Mouse (Mus musculus) left cerebral cortex, adult 2 months (tissue): ENCODE data around the gene Plxnb2. TPM values are rescaled to one million over a fixed set of nuclear protein-coding genes. Genes with fewer than 3 reads are reported as not detected.

ENCODE experiments used
- DNase-seq, 2 experiments: peaks; one replicate each; pipeline ENCODE4 v3.0.0; 2021 to 2022; ENCODE audit warnings: low spot score in 2 of 2, mixed read lengths in 1 of 2; ENCODE audit errors: extremely low spot score in 1 of 2
- H3K27ac ChIP-seq: fragments of 200-600 bp; 2 replicates; pipeline ENCODE4 v1.8.1; 2022
- H3K4me3 ChIP-seq: fragments of 200-600 bp; 2 replicates; pipeline ENCODE4 v1.8.1; 2022
- CTCF ChIP-seq: fragments of 200-600 bp; IDR thresholded peaks from 2 replicates; pipeline ENCODE4 v1.8.1; 2022; ENCODE audit warnings: antibody characterized with exemption, mild to moderate bottlenecking, moderate library complexity
- intact Hi-C: fragments of 180-260 bp; cut with DNase I; formaldehyde crosslinking; loops from one replicate; pipeline ENCODE4 v1.15.1; 2025
- total RNA-seq, 2 experiments: library from RNA; stranded (reverse); gene quantifications; 2 replicates each; pipeline ENCODE4 v1.2.3; 2021

The Plxnb2 gene
- total RNA-seq, 2 experiments from 2014 or later, result 49.4 to 53.3 TPM

GRCm38 (mm10) chr15:89178260-89178860, 2.2 kb downstream of the Plxnb2 start:
- no peak for TF ChIP-seq CTCF
- intact Hi-C loops, result no loop called here
- Histone ChIP-seq H3K27ac (peak overlapping the region; percentile 88; the same call in 1 of the 2 replicates), H3K4me3 (peak overlapping the region; percentile 69; the same call in 1 of the 2 replicates)
- DNase-seq, result no peak

GRCm38 (mm10) chr15:89177576-89178259, 2.9 kb downstream of the Plxnb2 start:
- DNase-seq, result no peak
- Histone ChIP-seq H3K27ac (peak overlapping the region; percentile 61), H3K4me3 (no peak overlapping the region)
- intact Hi-C loops, result no loop called here
- TF ChIP-seq CTCF, result no peak

- TF ChIP-seq CTCF, result no peak
- intact Hi-C loops, result no loop called here
- no peak overlapping the region for H3K4me3 ChIP-seq
- H3K27ac ChIP-seq, result peak overlapping the region; percentile 61
- DNase-seq, result peak; percentile 57
These were observed 3.5 kb downstream of the Plxnb2 start for GRCm38 (mm10) chr15:89177121-89177520.

- H3K27ac ChIP-seq, result no peak overlapping the region
- TF ChIP-seq CTCF, result no peak
- intact Hi-C loops, result no loop called here
- DNase-seq, result no peak
- H3K4me3 ChIP-seq, result no peak overlapping the region
These were observed 5.0 kb downstream of the Plxnb2 start for GRCm38 (mm10) chr15:89175411-89176155.

- intact Hi-C loops, result no loop called here
- Histone ChIP-seq H3K4me3 (no peak overlapping the region), H3K27ac (no peak overlapping the region)
- TF ChIP-seq CTCF, result no peak
- DNase-seq, result no peak
These were observed 5.7 kb downstream of the Plxnb2 start for GRCm38 (mm10) chr15:89174889-89175339.

GRCm38 (mm10) chr15:89173906-89174214, 6.7 kb downstream of the Plxnb2 start:
- H3K27ac ChIP-seq, result no peak overlapping the region
- intact Hi-C loops, result no loop called here
- DNase-seq, result no peak
- no peak for TF ChIP-seq CTCF
- peak overlapping the region; percentile 82 for H3K4me3 ChIP-seq

- TF ChIP-seq CTCF, result peak; percentile 2; the same call in 1 of the 2 replicates
- intact Hi-C loops, result no loop called here
- Histone ChIP-seq H3K27ac (peak overlapping the region; percentile 85), H3K4me3 (peak overlapping the region; percentile 82)
- DNase-seq, result peak; percentile 45 to 46
These were observed 7.3 kb downstream of the Plxnb2 start for GRCm38 (mm10) chr15:89173024-89173905.

GRCm38 (mm10) chr15:89172276-89172935, 8.2 kb downstream of the Plxnb2 start:
- Histone ChIP-seq H3K27ac (peak overlapping the region; percentile 85), H3K4me3 (peak overlapping the region; percentile 82)
- intact Hi-C loops, result no loop called here
- TF ChIP-seq CTCF, result no peak
- DNase-seq, result no peak

- TF ChIP-seq CTCF, result no peak
- H3K4me3 ChIP-seq, result no peak overlapping the region
These were observed 9.0 kb downstream of the Plxnb2 start for GRCm38 (mm10) chr15:89171526-89172051.

GRCm38 (mm10) chr15:89170102-89170501, 10.5 kb downstream of the Plxnb2 start:
- Histone ChIP-seq H3K27ac (peak overlapping the region; percentile 60), H3K4me3 (no peak overlapping the region)
- no peak for DNase-seq
- intact Hi-C loops, result no loop called here
- TF ChIP-seq CTCF, result no peak

More at GRCm38 (mm10) chr15:89171526-89172051, 9.0 kb downstream of the Plxnb2 start:
- intact Hi-C loops, result no loop called here
- DNase-seq, result no peak
- H3K27ac ChIP-seq, result no peak overlapping the region

- intact Hi-C loops, result no loop called here
- Histone ChIP-seq H3K4me3 (peak overlapping the region; percentile 19; the same call in 1 of the 2 replicates), H3K27ac (peak overlapping the region; percentile 60)
- peak; percentile 83 for DNase-seq
- TF ChIP-seq CTCF, result no peak
These were observed 11.2 kb downstream of the Plxnb2 start for GRCm38 (mm10) chr15:89169431-89169830.
